Mouse (Mus musculus) CD4-positive helper T cell, adult 2 months (primary cell): Measurements from ENCODE around the gene Zcchc10.
"Not testable (repeated sequence)": the region's sequence is repeated elsewhere in the genome, so short reads cannot be mapped to it uniquely, and the experiment has no call there.

Experiments
- DNase-seq: peaks from one replicate; pipeline ENCODE4 v3.0.0-alpha.2; 2012; ENCODE audit warnings: low read depth, missing footprints, low spot score

Gene Zcchc10

DNA sequence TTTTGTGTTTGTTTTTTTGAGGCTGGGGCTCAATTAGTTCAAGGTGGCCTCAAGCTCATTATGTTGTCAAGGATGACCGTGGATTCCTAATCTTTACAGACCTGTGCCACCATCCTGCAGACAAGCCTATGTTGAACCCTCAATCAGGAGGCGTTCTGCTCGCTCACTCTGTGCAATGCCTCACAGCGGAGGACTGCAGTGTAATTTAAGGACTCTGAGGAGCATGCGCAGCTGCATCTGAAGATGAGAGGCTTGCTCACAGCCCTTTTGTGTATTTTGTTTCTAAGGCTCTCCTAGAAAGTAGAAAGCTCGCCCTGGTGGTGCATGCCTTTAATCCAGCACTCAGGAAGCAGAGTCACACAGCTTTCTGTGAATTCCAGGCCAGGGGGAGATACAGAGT is 7.5 kb upstream of the Zcchc10 start:
- no peak for DNase-seq

- no peak for DNase-seq
Measured at GRCm38 (mm10) chr11:53318041-53318440, 6.4 kb upstream of the Zcchc10 start.

GRCm38 (mm10) chr11:53318568-53318967 is 5.9 kb upstream of the Zcchc10 start:
- not testable (repeated sequence) for DNase-seq

DNA sequence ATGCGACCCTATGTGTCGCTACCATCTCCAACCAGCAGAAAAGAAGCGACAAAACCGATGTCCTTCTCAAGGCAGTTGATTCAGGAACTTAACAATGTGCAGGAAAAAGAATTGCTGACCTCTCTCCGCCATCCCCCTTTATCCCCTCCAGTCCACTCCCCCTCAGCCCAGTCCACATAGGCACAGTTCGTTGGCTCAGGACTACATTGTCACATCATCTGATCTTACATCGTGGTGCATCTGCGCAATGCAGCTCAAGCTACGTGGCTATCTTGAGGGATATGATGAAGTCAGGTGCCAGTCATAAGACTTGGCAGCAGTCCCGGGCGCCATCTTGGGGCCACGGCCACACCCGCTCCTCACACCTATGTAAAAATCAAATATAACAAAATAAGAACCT is 4.6 kb upstream of the Zcchc10 start:
- DNase-seq, result not testable (repeated sequence)

- DNase-seq, result peak; percentile 75
Measured at GRCm38 (mm10) chr11:53330325-53330724, 5.8 kb downstream of the Zcchc10 start.

- DNase-seq, result no peak
Measured at GRCm38 (mm10) chr11:53331121-53331520, 6.6 kb downstream of the Zcchc10 start.

- DNase-seq, result no peak
Measured at GRCm38 (mm10) chr11:53332076-53332680, 7.7 kb downstream of the Zcchc10 start.

GRCm38 (mm10) chr11:53335505-53336181 is 11.2 kb downstream of the Zcchc10 start:
- DNase-seq, result no peak

DNA sequence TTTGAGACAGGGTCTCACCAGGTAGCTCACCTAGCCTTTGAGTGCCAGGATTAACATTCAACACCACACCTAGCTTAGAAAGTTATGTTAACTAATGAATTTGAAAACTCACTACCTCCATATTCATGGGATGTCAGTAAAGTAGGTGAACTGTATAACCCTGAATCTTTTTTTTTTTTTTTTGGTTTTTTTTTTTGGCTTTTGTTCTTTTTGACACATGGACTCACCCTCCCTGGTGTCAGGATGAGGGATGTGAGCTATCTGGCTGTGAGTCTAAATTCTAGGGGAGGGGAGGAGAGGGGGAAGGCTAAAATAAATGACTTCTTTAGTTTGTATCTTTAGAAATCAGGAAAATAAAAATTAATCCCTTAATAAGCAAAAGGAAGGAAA is 11.7 kb downstream of the Zcchc10 start:
- no peak for DNase-seq

- no peak for DNase-seq
Measured at GRCm38 (mm10) chr11:53336924-53337323, 12.4 kb downstream of the Zcchc10 start.

- DNase-seq, result no peak
Measured at GRCm38 (mm10) chr11:53337684-53338083, 13.2 kb downstream of the Zcchc10 start.

- not testable (repeated sequence) for DNase-seq
Measured at GRCm38 (mm10) chr11:53341019-53341418, 16.5 kb downstream of the Zcchc10 start.

- no peak for DNase-seq
Measured at GRCm38 (mm10) chr11:53342711-53343110, 18.2 kb downstream of the Zcchc10 start.

GRCm38 (mm10) chr11:53345328-53345727 is 20.8 kb downstream of the Zcchc10 start:
- peak; percentile 68 for DNase-seq

GRCm38 (mm10) chr11:53345738-53346137 is 21.3 kb downstream of the Zcchc10 start:
- DNase-seq, result no peak

DNA sequence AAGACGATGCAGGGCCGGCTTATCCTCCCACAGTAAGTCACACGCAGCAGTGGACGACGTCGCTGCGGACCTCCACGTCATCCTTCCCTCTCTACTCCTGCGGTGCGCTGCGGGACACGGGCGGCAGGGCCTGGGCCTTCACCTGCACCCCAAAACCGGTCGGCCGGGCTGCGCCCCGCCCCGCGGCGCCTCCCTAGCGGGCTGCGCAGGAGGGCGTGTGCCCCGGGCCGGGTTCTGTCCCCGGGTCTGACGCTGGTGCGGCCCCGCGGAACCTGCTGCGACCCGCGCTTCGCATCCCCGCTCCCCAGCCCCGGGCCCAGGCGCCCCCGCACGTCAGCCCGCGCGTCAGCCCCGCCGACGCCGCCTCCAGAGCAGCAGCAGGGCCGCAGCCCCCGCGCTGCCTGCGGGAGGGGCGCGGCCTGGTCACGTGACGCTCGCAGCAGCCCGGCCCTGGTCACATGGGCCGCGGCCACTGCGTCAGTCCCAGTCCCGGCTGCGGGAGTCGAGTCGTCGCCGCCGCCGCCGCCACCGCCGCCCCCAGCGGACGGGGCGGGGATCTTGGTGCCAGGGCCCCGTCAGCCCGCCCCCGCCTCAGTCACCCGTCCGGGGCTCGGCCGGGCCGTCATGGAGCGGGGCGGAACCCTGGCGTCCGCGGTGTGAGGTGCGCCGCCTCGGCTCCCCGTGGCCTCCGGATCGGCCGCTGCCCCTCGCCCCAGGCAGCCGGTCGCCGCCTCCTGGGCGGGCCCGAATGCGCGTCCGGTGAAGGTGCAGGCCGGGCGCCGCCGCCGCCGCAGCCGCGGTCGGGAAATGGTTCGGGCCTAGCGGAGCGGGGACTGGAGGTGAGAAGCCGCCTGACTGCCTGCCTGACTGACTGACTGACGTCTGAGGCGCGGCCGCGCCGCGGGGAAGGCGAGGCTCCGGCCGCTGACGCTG is 26.1 kb downstream of the Zcchc10 start, which contains the start of gene Aff4:
Aff4 (plus strand) TSS at position 543 of the 933 bp plus-strand sequence.
- peak; percentile 97 for DNase-seq

DNA sequence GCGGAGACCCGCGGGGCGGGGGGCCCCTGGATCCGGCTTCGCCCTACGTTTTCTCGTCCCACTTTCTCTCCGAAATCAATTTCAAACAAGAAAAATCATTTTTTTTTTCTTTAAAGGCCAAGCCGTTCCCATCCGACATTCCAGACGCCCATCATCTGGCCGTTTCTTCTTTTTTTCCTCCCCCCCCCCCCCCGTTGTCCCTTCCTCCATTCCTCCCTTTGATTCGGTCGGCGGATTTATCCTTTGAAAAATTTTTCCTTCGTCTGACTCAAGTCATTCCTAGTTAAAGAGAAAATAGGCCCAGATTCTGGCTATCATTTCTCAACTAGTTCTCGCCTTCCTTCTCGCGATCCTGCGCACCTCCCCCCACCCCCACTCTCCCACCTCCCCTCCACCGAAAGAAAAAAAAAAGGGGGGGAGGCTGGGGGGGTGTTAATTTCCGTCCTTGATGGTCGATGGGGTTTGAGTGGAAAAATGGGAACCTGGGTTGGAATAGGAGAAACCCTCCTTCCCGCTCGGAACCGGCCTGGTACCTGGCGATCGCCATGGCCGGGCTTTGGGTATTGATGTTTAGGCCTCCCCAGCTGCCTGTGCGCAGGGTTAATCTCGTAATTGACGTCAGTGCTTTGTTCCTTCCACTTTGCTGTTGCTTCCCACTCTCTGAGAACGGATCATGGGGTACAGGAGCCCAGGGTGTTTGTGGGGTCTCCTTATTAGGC is 26.9 kb downstream of the Zcchc10 start:
- DNase-seq, result peak; percentile 76

GRCm38 (mm10) chr11:53351943-53352590 is 27.6 kb downstream of the Zcchc10 start:
- DNase-seq, result no peak

DNA sequence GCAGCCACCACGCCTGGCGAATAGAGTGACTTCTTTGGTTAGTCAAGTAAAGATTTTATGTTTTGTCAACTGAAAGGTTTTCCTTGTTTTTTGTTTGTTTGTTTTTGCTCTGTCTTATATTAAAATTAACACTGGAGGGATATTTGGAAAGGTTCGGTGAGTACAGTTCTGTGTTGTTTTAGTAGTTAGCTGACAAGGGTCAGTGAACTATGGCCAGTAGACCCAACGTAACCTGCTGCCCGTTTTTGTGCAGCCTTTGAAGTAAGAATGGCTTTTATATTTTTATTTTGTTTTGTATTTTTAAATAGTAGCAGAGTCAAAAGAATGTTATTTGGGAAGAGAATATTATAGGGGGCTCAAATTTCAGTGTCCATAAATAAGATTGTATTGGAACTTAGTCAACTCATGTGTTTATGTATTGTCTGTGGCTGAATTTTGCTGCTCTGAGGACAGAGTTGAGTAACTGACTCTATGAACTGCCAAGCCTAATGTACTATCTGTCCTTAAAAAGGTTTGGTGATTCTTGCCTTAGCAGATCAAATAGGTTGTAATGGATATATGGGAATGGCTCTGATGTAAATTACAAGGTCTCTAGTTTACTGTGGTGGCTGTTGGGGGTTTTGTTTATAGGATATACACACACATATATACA is 34.2 kb downstream of the Zcchc10 start:
- DNase-seq, result no peak

- no peak for DNase-seq
Measured at GRCm38 (mm10) chr11:53367032-53367431, 42.6 kb downstream of the Zcchc10 start.
